Mouse (Mus musculus): ENCODE results near the gene Klf16.

DNA sequence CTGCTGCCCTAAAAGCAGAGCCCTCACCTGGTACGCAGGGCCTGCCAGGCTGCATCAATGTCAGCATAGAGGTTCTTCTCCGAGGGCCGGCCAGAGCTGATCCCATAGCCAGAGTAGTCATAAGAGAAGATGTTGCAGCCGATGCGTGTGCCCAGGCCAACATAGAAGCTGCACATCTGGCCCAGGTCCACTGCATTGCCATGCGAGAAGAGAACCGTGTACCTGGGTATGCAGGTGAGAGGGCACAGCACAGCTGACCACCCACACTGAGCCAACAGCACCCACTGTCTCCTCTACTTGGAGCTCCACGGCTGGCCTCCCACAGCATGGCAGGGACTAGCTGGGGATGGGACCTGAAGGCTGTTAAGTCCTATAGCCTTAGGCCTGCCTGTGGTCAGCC is 8.5 kb upstream of the Klf16 start:
- TF ChIP-seq CTCF (IDR thresholded peaks at IDR 0.05; ENCODE audit: low read depth) (no peak), EP300 (IDR thresholded peaks at IDR 0.05; ENCODE audit: low read depth) (no peak)
